Mouse (Mus musculus) lung, embryonic 16.5 days (tissue): ENCODE results near the gene Raly. TPM values are rescaled to one million over a fixed set of nuclear protein-coding genes. Genes with fewer than 3 reads are reported as not detected.

Source experiments
- ATAC-seq: fragments of 200-750 bp; cut with Nextera tagmentation; 2 replicates; pipeline ENCODE4 v1.8.0; 2017; ENCODE audit warnings: low read depth, mild to moderate bottlenecking, moderate library complexity
- H3K27ac ChIP-seq: fragments of 300-500 bp; sonication (generic); 2 replicates; pipeline ENCODE4 v1.5.1; 2014; ENCODE audit warnings: mild to moderate bottlenecking, control low read depth, low read length
- H3K27me3 ChIP-seq: fragments of 300-500 bp; sonication (generic); 2 replicates; pipeline ENCODE4 v1.6.1; 2014; ENCODE audit warnings: low read depth, low read length, mixed read lengths; ENCODE audit not compliant: control insufficient read depth, insufficient read depth
- H3K36me3 ChIP-seq: fragments of 300-500 bp; sonication (generic); 2 replicates; pipeline ENCODE4 v1.6.1; 2014; ENCODE audit warnings: low read length; ENCODE audit not compliant: control insufficient read depth, insufficient read depth
- H3K4me1 ChIP-seq: fragments of 300-500 bp; sonication (generic); replicated peaks from 2 replicates; pipeline ENCODE4 v1.6.1; 2014; ENCODE audit warnings: low read length, mixed read lengths; ENCODE audit not compliant: control insufficient read depth, insufficient read depth
- H3K4me2 ChIP-seq: fragments of 300-500 bp; sonication (generic); 2 replicates; pipeline ENCODE4 v1.6.1; 2014; ENCODE audit warnings: low read depth, low read length, control low read depth
- H3K4me3 ChIP-seq: fragments of 300-500 bp; sonication (generic); 2 replicates; pipeline ENCODE4 v1.5.1; 2014; ENCODE audit warnings: mild to moderate bottlenecking, low read length, control low read depth
- H3K9ac ChIP-seq: fragments of 300-500 bp; sonication (generic); 2 replicates; pipeline ENCODE4 v1.6.1; 2014; ENCODE audit warnings: low read length, control low read depth
- H3K9me3 ChIP-seq: fragments of 300-500 bp; sonication (generic); 2 replicates; pipeline ENCODE4 v1.6.1; 2016; ENCODE audit warnings: low read length; ENCODE audit not compliant: control insufficient read depth
- WGBS: fragments of 180-500 bp; shearing (Covaris S2); extraction: QIAGEN DNeasy Blood & Tissue Kit; methylation state at CpG from one replicate; pipeline ENCODE4 v1.1.7; 2014; 5-methylcytosine and 5-hydroxymethylcytosine counted together
- polyA plus RNA-seq: library from polyadenylated mRNA; unstranded; fragments of >200 nt; fragmentation: Nextera tagmentation; extraction: Ambion mirVana; gene quantifications from 2 replicates; pipeline ENCODE4 v1.2.1, GENCODE M21; 2015

Gene Raly
- polyA plus RNA-seq, 1 experiment from 2014 or later = 43.4 TPM

GRCm38 (mm10) chr2:154776496-154776895 is 14.4 kb upstream of the Raly start:
- Histone ChIP-seq H3K36me3 (no peaks in the 10 kb centered on the region), H3K27ac (no peak overlapping the region), H3K4me1 (no peaks in the 10 kb centered on the region), H3K4me2 (no peak overlapping the region), H3K4me3 (no peak overlapping the region), H3K9me3 (no peaks in the 10 kb centered on the region), H3K9ac (no peak overlapping the region), H3K27me3 (no peaks in the 10 kb centered on the region)
- 68% methylated on average over 7 of the region's 7 CpGs for WGBS
- no peak for ATAC-seq

GRCm38 (mm10) chr2:154779648-154780047 is 11.2 kb upstream of the Raly start:
- no peak overlapping the region for H3K4me2 ChIP-seq
- H3K9me3 ChIP-seq = no peaks in the 10 kb centered on the region
- no peak overlapping the region for H3K27ac ChIP-seq
- H3K27me3 ChIP-seq = no peaks in the 10 kb centered on the region
- no peaks in the 10 kb centered on the region for H3K36me3 ChIP-seq
- no peak overlapping the region for H3K4me3 ChIP-seq
- 54% methylated on average over 3 of the region's 3 CpGs for WGBS
- H3K9ac ChIP-seq = no peak overlapping the region
- no peak for ATAC-seq
- H3K4me1 ChIP-seq = no peaks in the 10 kb centered on the region

- Histone ChIP-seq H3K27ac (no peak overlapping the region), H3K4me1 (no peaks in the 10 kb centered on the region), H3K4me2 (no peak overlapping the region), H3K27me3 (no peaks in the 10 kb centered on the region), H3K4me3 (no peak overlapping the region), H3K9me3 (no peaks in the 10 kb centered on the region), H3K9ac (no peak overlapping the region), H3K36me3 (no peaks in the 10 kb centered on the region)
- WGBS = 65% methylated on average over 4 of the region's 4 CpGs
- no peak for ATAC-seq
These were observed 8.5 kb upstream of the Raly start for GRCm38 (mm10) chr2:154782361-154782760.

- WGBS = 72% methylated on average over 17 of the region's 17 CpGs
These were observed 7.8 kb upstream of the Raly start for GRCm38 (mm10) chr2:154782856-154783650.

GRCm38 (mm10) chr2:154785284-154785683 is 5.6 kb upstream of the Raly start:
- Histone ChIP-seq H3K4me1 (peaks cover 4% of the 10 kb centered on the region), H3K27me3 (no peaks in the 10 kb centered on the region), H3K4me2 (no peak overlapping the region), H3K9ac (no peak overlapping the region), H3K27ac (no peak overlapping the region), H3K4me3 (no peak overlapping the region), H3K9me3 (no peaks in the 10 kb centered on the region), H3K36me3 (no peaks in the 10 kb centered on the region)
- WGBS = 60% methylated on average over 3 of the region's 3 CpGs
- ATAC-seq = no peak

More at GRCm38 (mm10) chr2:154782856-154783650, 7.8 kb upstream of the Raly start:
- no peak for ATAC-seq
- Histone ChIP-seq H3K27ac (no peak overlapping the region), H3K36me3 (no peaks in the 10 kb centered on the region), H3K4me2 (no peak overlapping the region), H3K9ac (no peak overlapping the region), H3K27me3 (no peaks in the 10 kb centered on the region), H3K4me3 (no peak overlapping the region), H3K9me3 (no peaks in the 10 kb centered on the region), H3K4me1 (no peaks in the 10 kb centered on the region)

- no peaks in the 10 kb centered on the region for H3K36me3 ChIP-seq
- H3K9me3 ChIP-seq = no peaks in the 10 kb centered on the region
- no peak overlapping the region for H3K4me2 ChIP-seq
- WGBS = 55% methylated on average over 3 of the region's 3 CpGs
- no peak for ATAC-seq
- H3K27ac ChIP-seq = no peak overlapping the region
- H3K9ac ChIP-seq = no peak overlapping the region
- H3K27me3 ChIP-seq = no peaks in the 10 kb centered on the region
- no peak overlapping the region for H3K4me3 ChIP-seq
- H3K4me1 ChIP-seq = peaks cover 4% of the 10 kb centered on the region
These were observed 4.7 kb upstream of the Raly start for GRCm38 (mm10) chr2:154786187-154786586.

- no peak for ATAC-seq
- Histone ChIP-seq H3K4me2 (no peak overlapping the region), H3K9me3 (no peaks in the 10 kb centered on the region), H3K27me3 (no peaks in the 10 kb centered on the region), H3K27ac (no peak overlapping the region), H3K9ac (no peak overlapping the region), H3K36me3 (no peaks in the 10 kb centered on the region), H3K4me1 (peaks cover 4% of the 10 kb centered on the region), H3K4me3 (no peak overlapping the region)
- WGBS = 62% methylated on average over 11 of the region's 11 CpGs
These were observed 4.1 kb upstream of the Raly start for GRCm38 (mm10) chr2:154786776-154787175.

GRCm38 (mm10) chr2:154789381-154789780 is 1.5 kb upstream of the Raly start:
- H3K9ac ChIP-seq = no peak overlapping the region
- ATAC-seq = no peak
- no peak overlapping the region for H3K4me3 ChIP-seq
- no peak overlapping the region for H3K27ac ChIP-seq
- no peaks in the 10 kb centered on the region for H3K36me3 ChIP-seq
- H3K4me1 ChIP-seq = peaks cover 19% of the 10 kb centered on the region
- H3K9me3 ChIP-seq = no peaks in the 10 kb centered on the region
- H3K27me3 ChIP-seq = no peaks in the 10 kb centered on the region
- 54% methylated on average over 6 of the region's 6 CpGs for WGBS
- H3K4me2 ChIP-seq = no peak overlapping the region

- Histone ChIP-seq H3K27me3 (no peaks in the 10 kb centered on the region), H3K27ac (0 out of 2 replicates have a peak overlapping the region, but pooled peaks have one; percentile 15), H3K9me3 (no peaks in the 10 kb centered on the region), H3K4me2 (peak overlapping the region; percentile 60), H3K4me3 (peak overlapping the region; percentile 83), H3K9ac (peak overlapping the region; percentile 53), H3K4me1 (peaks cover 22% of the 10 kb centered on the region), H3K36me3 (no peaks in the 10 kb centered on the region)
- WGBS = 5% methylated on average over 14 of the region's 14 CpGs
- no peak for ATAC-seq
These were observed 780 bp upstream of the Raly start for GRCm38 (mm10) chr2:154789977-154790655.
